Mouse (Mus musculus) macrophage (primary cell): Measurements from ENCODE around the gene March5. TPM values are rescaled to one million over a fixed set of nuclear protein-coding genes. Genes with fewer than 3 reads are reported as not detected.

Experiments
- H3K27ac ChIP-seq: fragments of 350-480 bp; formaldehyde crosslinking; 2 replicates; pipeline ENCODE4 v1.9.0; 2021
- H3K36me3 ChIP-seq: fragments of 350-480 bp; formaldehyde crosslinking; 2 replicates; pipeline ENCODE4 v1.9.0; 2021; ENCODE audit errors: inconsistent target
- H3K4me3 ChIP-seq: fragments of 350-480 bp; formaldehyde crosslinking; 2 replicates; pipeline ENCODE4 v1.9.0; 2021; ENCODE audit errors: inconsistent target
- H3K79me2 ChIP-seq: fragments of 350-480 bp; formaldehyde crosslinking; 2 replicates; pipeline ENCODE4 v1.9.0; 2021; ENCODE audit errors: inconsistent target
- WGBS: methylation state at CpG from one replicate; pipeline ENCODE4 v1.1.7; 2026; ENCODE audit warnings: inconsistent platforms; ENCODE audit not compliant: missing documents; 5-methylcytosine and 5-hydroxymethylcytosine counted together
- polyA plus RNA-seq: library from polyadenylated mRNA; stranded (reverse); fragments of 250-400 nt; gene quantifications from 3 replicates; pipeline ENCODE4 v1.2.4, GENCODE M21; 2018; ENCODE audit warnings: inconsistent platforms

The March5 gene
- polyA plus RNA-seq, 1 experiment from 2014 or later = 91.9 TPM

GRCm38 (mm10) chr19:37233561-37234539, 26.5 kb downstream of the March5 start:
- Histone ChIP-seq H3K4me3 (no peak overlapping the region), H3K79me2 (no peaks in the 10 kb centered on the region), H3K27ac (no peak overlapping the region), H3K36me3 (no peaks in the 10 kb centered on the region)
- WGBS = 12% methylated on average over 62 of the region's 63 CpGs

DNA sequence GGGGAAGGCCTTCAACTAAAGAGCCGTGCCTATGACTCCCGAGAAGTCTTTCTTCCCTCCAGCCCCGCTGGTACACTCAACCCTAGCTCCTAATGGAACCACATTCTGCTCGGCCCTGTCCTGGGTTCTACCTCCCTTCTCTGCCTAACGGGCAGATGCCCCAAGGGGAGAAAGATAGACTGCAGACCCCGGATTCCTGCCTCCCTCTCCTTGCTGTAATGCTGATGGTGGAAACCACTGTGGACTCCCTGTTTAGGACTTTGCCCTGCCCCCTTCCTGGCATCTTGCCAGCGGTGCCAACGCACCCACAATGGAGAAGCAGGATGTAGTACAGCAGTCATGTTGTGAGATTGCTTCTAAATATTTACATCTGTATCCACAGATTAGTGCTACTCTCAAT, 28.5 kb downstream of the March5 start:
- H3K4me3 ChIP-seq = no peak overlapping the region
- H3K27ac ChIP-seq = no peak overlapping the region
- 82% methylated on average over 8 of the region's 8 CpGs for WGBS
- H3K79me2 ChIP-seq = no peaks in the 10 kb centered on the region
- no peaks in the 10 kb centered on the region for H3K36me3 ChIP-seq

GRCm38 (mm10) chr19:37237306-37237705, 30.0 kb downstream of the March5 start:
- 42% methylated on average over 5 of the region's 5 CpGs for WGBS
- no peaks in the 10 kb centered on the region for H3K36me3 ChIP-seq
- H3K4me3 ChIP-seq = no peak overlapping the region
- no peaks in the 10 kb centered on the region for H3K79me2 ChIP-seq
- no peak overlapping the region for H3K27ac ChIP-seq

GRCm38 (mm10) chr19:37237712-37238437, 30.5 kb downstream of the March5 start:
- Histone ChIP-seq H3K36me3 (no peaks in the 10 kb centered on the region), H3K79me2 (no peaks in the 10 kb centered on the region), H3K27ac (no peak overlapping the region), H3K4me3 (no peak overlapping the region)
- 22% methylated on average over 15 of the region's 15 CpGs for WGBS

DNA sequence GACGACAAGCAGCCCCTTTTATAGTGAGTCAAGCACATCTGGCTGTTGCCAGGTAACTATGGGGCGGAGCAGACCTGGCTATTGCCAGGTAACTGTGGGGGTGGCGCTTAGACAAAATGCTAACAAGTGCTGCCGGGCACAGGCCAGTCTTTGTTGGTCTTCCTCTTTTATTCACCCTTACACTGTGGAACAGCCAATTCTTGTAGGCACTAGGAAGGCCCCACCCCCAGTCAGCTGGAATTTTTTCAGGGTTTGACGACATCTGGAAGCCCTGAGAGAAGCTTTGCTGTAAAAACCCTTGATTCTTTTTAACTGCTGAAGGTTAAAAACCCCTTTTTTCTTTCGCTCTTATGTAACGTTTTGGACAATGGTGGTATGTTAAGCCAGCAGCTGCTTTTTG, 31.3 kb downstream of the March5 start:
- 44% methylated on average over 7 of the region's 7 CpGs for WGBS
- Histone ChIP-seq H3K79me2 (no peaks in the 10 kb centered on the region), H3K27ac (no peak overlapping the region), H3K36me3 (no peaks in the 10 kb centered on the region), H3K4me3 (no peak overlapping the region)

- no peak overlapping the region for H3K4me3 ChIP-seq
- H3K27ac ChIP-seq = no peak overlapping the region
- 61% methylated on average over 4 of the region's 4 CpGs for WGBS
- no peaks in the 10 kb centered on the region for H3K36me3 ChIP-seq
- H3K79me2 ChIP-seq = no peaks in the 10 kb centered on the region
Observed at GRCm38 (mm10) chr19:37239096-37239495, 31.8 kb downstream of the March5 start.

DNA sequence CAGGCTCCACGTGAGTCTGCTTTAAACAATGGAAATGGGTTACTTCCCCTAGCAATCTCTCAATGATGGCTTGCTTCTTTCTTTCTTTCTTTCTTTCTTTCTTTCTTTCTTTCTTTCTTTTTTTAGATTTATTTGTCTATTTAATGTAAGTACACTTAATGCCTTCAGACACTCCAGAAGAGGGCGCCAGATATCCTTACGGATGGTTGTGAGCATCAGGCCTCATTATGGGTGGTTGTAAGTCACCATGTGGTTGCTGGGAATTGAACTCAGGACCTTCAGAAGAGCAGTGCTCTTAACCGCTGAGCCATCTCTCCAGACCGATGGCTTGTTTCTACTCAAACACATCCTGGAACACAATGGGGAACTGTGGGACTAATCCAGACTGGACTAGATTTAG, 33.9 kb downstream of the March5 start:
- Histone ChIP-seq H3K79me2 (no peaks in the 10 kb centered on the region), H3K36me3 (no peaks in the 10 kb centered on the region)
- 76% methylated on average over 5 of the region's 5 CpGs for WGBS

DNA sequence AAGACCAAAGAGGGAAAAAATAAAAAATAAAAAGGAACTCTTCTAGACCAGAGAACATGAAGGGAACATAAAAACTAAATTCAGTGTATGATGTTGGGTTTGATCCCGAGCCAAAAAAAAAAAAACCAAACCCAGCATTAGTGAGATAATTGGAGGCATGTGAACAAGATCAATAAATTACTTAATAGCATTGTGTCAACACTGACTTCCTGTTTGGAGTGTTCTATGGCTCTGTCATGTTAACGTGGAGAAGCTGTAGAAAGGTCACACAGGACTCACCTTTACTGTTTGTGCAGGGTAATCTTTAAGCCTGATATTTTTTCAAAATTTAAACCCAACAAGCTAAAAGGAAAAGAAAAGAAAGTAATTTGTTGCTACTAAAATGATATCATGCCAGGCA, 35.4 kb downstream of the March5 start:
- H3K27ac ChIP-seq = no peak overlapping the region
- H3K36me3 ChIP-seq = no peaks in the 10 kb centered on the region
- 52% methylated on average over 2 of the region's 2 CpGs for WGBS
- no peaks in the 10 kb centered on the region for H3K79me2 ChIP-seq
- H3K4me3 ChIP-seq = no peak overlapping the region

More for the DNA sequence above, 33.9 kb downstream of the March5 start:
- no peak overlapping the region for H3K4me3 ChIP-seq
- H3K27ac ChIP-seq = no peak overlapping the region

- H3K36me3 ChIP-seq = no peaks in the 10 kb centered on the region
- WGBS = 41% methylated on average over 3 of the region's 3 CpGs
- no peak overlapping the region for H3K4me3 ChIP-seq
- H3K27ac ChIP-seq = no peak overlapping the region
- no peaks in the 10 kb centered on the region for H3K79me2 ChIP-seq
Observed at GRCm38 (mm10) chr19:37246859-37247258, 39.5 kb downstream of the March5 start.

DNA sequence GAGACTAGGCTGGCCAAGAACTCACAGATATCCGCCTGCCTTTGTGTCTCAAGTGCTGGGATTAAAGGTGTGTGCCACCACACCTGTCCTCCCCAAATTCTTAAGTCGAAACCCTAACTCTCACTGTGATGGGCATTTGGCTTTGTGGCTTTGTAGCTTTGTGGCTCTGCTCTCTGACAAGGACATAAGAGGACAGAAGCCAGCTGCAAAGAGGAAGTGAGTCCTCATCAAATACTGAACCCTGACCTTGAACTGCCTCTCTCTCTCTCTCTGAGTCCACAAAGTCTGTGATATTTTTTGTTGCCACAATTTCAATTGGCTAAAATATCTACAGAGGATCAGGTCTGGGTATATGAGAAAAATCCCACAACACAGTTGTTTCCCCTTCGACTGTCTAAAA, 40.9 kb downstream of the March5 start:
- no peak overlapping the region for H3K4me3 ChIP-seq
- 66% methylated on average over 3 of the region's 3 CpGs for WGBS
- H3K27ac ChIP-seq = no peak overlapping the region
- H3K36me3 ChIP-seq = no peaks in the 10 kb centered on the region
- no peaks in the 10 kb centered on the region for H3K79me2 ChIP-seq

- WGBS = 79% methylated on average over 6 of the region's 6 CpGs
- Histone ChIP-seq H3K4me3 (no peak overlapping the region), H3K79me2 (no peaks in the 10 kb centered on the region), H3K27ac (no peak overlapping the region), H3K36me3 (no peaks in the 10 kb centered on the region)
Observed at GRCm38 (mm10) chr19:37252104-37252503, 44.8 kb downstream of the March5 start.

DNA sequence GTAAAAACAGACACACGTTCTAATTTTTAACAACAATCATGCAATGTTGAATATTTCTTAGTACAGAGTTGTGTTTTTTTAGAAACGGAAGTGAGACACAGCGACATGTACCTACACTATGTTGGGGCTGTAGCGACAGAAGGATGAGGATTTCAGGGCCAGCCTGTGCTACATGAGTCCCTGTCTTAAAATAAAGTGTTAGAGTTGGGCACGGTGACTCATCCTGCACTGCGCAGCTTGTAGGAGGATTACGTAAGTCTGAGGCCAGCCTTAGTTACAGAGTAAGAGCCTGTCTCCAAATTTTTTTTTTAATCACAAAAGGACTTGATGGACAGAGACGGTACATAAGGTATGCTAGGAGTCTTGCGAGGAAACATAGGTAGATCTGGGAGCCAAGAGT, 48.0 kb downstream of the March5 start:
- WGBS = 71% methylated on average over 9 of the region's 9 CpGs

DNA sequence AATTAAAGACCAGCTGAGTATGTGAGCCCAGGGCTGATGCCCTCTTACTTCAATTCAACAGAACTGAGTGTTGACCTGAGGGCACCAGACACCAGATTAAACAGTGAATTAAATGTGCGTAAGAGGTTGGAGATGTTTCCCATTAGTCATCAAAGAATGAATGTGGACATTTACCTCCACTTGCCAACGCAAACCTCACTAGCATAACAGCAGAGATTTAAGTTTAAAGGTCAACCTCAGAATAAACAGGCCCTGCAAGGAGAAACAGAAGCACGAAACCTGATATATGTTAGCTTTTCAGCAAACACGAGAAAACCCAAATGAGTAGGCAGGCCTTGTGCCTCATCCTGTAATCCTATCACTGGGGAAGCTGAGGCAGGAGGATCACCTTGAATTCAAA, 55.0 kb downstream of the March5 start:
- H3K36me3 ChIP-seq = no peaks in the 10 kb centered on the region
- H3K4me3 ChIP-seq = no peak overlapping the region
- no peak overlapping the region for H3K27ac ChIP-seq
- no peaks in the 10 kb centered on the region for H3K79me2 ChIP-seq
- 90% methylated on average over 4 of the region's 4 CpGs for WGBS

More for the DNA sequence above, 48.0 kb downstream of the March5 start:
- Histone ChIP-seq H3K27ac (no peak overlapping the region), H3K4me3 (no peak overlapping the region), H3K36me3 (no peaks in the 10 kb centered on the region), H3K79me2 (no peaks in the 10 kb centered on the region)

GRCm38 (mm10) chr19:37263566-37263942, 56.2 kb downstream of the March5 start:
- H3K36me3 ChIP-seq = no peaks in the 10 kb centered on the region
- 82% methylated on average over 8 of the region's 8 CpGs for WGBS
- H3K27ac ChIP-seq = no peak overlapping the region
- no peak overlapping the region for H3K4me3 ChIP-seq
- no peaks in the 10 kb centered on the region for H3K79me2 ChIP-seq
